Mouse (Mus musculus) lung, embryonic 14.5 days (tissue): ENCODE results near the gene Zfr2. TPM values are rescaled to one million over a fixed set of nuclear protein-coding genes. Genes with fewer than 3 reads are reported as not detected.

Experiments
- ATAC-seq: fragments of 200-750 bp; cut with Nextera tagmentation; 2 replicates; pipeline ENCODE4 v1.8.0; 2017; ENCODE audit warnings: mild to moderate bottlenecking, moderate TSS enrichment, moderate library complexity; ENCODE audit not compliant: insufficient read depth
- DNase-seq: peaks from one replicate; pipeline ENCODE4 v3.0.0-alpha.2; 2015
- H3K27ac ChIP-seq: fragments of 300-500 bp; sonication (generic); 2 replicates; pipeline ENCODE4 v1.5.1; 2014; ENCODE audit warnings: low read depth, mild to moderate bottlenecking, moderate library complexity
- H3K27me3 ChIP-seq: fragments of 300-500 bp; sonication (generic); 2 replicates; pipeline ENCODE4 v1.6.1; 2014; ENCODE audit warnings: low read length, control low read depth; ENCODE audit not compliant: insufficient read depth
- H3K36me3 ChIP-seq: fragments of 300-500 bp; sonication (generic); 2 replicates; pipeline ENCODE4 v1.6.1; 2014; ENCODE audit warnings: control low read depth; ENCODE audit not compliant: insufficient read depth
- H3K4me1 ChIP-seq: fragments of 300-500 bp; sonication (generic); 2 replicates; pipeline ENCODE4 v1.6.1; 2014; ENCODE audit warnings: antibody characterized with exemption, control low read depth; ENCODE audit not compliant: insufficient read depth
- H3K4me2 ChIP-seq: fragments of 300-500 bp; sonication (generic); 2 replicates; pipeline ENCODE4 v1.6.1; 2014; ENCODE audit warnings: mild to moderate bottlenecking
- H3K4me3 ChIP-seq: fragments of 300-500 bp; sonication (generic); 2 replicates; pipeline ENCODE4 v1.5.1; 2014; ENCODE audit warnings: low read depth, low read length
- H3K9ac ChIP-seq: fragments of 300-500 bp; sonication (generic); 2 replicates; pipeline ENCODE4 v1.6.1; 2014
- H3K9me3 ChIP-seq: fragments of 300-500 bp; sonication (generic); 2 replicates; pipeline ENCODE4 v1.6.1; 2016; ENCODE audit warnings: low read depth, low read length, control low read depth
- CTCF ChIP-seq: IDR thresholded peaks from 2 replicates; pipeline ENCODE4 v1.5.1; 2016; ENCODE audit warnings: antibody characterized with exemption, low read depth
- whole genome bisulfite sequencing: fragments of 180-500 bp; shearing (Covaris S2); extraction: QIAGEN DNeasy Blood & Tissue Kit; methylation state at CpG from one replicate; pipeline ENCODE4 v1.1.7; 2014; 5-methylcytosine and 5-hydroxymethylcytosine counted together
- polyA plus RNA-seq: library from polyadenylated mRNA; unstranded; fragments of >200 nt; fragmentation: Nextera tagmentation; extraction: Ambion mirVana; gene quantifications from 2 replicates; pipeline ENCODE4 v1.2.1, GENCODE M21; 2014

Gene Zfr2
- polyA plus RNA-seq, 1 experiment from 2014 or later, result 3.4 TPM

DNA sequence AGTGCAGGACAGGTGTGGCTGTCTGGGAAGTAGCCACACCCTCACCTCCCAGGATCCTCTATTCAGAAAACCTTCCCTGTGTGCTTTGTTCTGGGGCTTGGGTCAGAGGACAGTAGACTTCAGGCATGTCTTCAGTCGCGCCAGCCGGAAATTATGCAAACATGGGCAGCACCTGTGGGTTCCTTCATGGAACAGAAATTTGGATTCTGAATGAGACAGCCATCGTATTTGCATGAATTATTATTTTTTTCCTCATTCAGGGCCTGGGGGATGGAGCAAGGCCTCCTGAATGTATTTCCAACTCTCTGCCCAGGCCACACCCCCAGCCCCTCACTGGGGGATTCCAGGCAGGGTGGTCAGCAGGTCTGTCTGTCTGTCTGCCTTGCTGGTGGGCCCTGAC is 28.1 kb downstream of the Zfr2 start:
- Histone ChIP-seq H3K4me1 (peaks cover 11% of the 10 kb centered on the region), H3K27ac (no peak overlapping the region), H3K4me3 (no peak overlapping the region), H3K9ac (no peak overlapping the region), H3K36me3 (peaks cover 34% of the 10 kb centered on the region), H3K9me3 (no peaks in the 10 kb centered on the region), H3K27me3 (peaks cover 43% of the 10 kb centered on the region), H3K4me2 (no peak overlapping the region)
- DNase-seq (no peak), ATAC-seq (no peak)
- TF ChIP-seq CTCF, result no peak
- WGBS, result 83% methylated on average over 4 of the region's 4 CpGs

DNA sequence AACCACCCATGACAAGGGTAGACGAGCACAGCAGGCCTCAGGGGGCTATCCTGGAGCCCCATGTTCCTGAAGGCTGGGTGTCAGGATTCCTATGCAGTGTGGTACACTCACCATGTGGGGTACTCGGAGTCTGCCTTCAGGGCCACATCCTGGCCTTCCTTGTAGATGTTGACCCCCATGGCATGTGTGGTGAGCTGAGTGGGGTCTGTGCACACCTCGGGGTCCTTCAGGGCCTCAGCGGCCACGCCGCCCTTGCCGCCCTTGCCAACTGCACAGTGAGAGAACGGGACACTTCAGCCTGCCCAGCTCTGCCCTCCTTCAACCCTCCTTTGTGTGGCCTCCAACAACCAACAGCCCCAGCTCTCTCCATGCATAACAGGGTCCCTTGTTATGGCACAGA is 32.6 kb downstream of the Zfr2 start:
- H3K4me2 ChIP-seq, result peak overlapping the region; percentile 88

DNA sequence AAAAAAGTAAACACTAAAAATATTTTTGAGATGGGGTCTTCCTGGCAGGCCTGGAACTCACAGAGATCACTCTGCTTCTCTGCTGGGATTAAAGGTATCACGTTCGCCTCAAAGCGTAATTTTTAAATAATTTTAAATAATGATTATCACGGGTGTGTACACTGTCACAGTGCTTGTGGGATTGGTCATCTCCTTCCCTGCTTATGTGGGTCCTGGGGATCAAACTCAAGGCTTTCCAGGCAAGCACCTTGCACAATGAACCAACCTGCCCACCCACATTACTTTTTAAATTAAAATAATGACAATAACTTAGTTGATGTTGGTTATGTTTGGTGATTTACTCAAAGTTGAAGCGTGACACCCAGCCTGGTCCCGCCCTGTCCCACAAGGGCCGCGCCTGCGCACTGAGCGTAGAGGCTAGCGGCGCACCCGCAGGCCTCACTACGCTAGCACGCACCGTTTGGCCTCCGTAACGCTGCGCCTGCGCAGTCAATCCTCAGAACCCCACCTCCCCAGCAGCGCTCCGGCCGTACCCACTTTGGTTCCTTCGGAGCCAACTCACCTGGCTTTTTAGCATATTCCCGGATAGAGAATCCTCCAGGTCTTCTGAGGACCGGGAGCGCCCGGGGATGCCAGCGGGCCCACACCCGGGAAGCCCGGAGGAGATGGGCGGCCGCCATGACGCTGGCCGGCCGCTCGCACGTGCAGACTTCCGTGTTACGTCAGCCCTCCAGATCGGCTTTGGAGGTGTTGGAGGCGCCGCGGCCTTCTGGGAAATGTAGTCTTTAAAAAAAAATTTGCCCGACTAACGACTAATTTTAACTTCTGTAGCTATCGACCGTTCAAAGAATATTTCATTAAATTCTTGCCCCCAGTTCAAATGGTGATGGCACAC is 33.5 kb downstream of the Zfr2 start, which contains the start of the genes Mrpl54 and Apba3:
TSS of gene Mrpl54 (minus strand) at position 724 of the 895 bp plus-strand sequence.
TSS of gene Apba3 (plus strand) at position 750 of the 895 bp plus-strand sequence.
- WGBS, result under 1% methylated on average over 48 of the region's 48 CpGs
- H3K36me3 ChIP-seq, result peaks cover 45% of the 10 kb centered on the region
- H3K9me3 ChIP-seq, result no peaks in the 10 kb centered on the region
- peak within 1 kb of the TSS; percentile 88 for H3K4me2 ChIP-seq
- peak within 1 kb of the TSS; percentile 73 for H3K9ac ChIP-seq
- H3K4me3 ChIP-seq, result peak within 1 kb of the TSS; percentile 64
- no peaks in the 10 kb centered on the region for H3K27me3 ChIP-seq
- peaks cover 15% of the 10 kb centered on the region for H3K4me1 ChIP-seq
- peak; percentile 93 for ATAC-seq
- DNase-seq, result peak; percentile 99
- TF ChIP-seq CTCF, result no peak
- H3K27ac ChIP-seq, result peak within 1 kb of the TSS; percentile 85

More for the DNA sequence above, 32.6 kb downstream of the Zfr2 start:
- Histone ChIP-seq H3K4me3 (peak overlapping the region; percentile 64), H3K27me3 (peaks cover under 1% of the 10 kb centered on the region; the same call in 1 of the 2 replicates), H3K9ac (peak overlapping the region; percentile 73), H3K36me3 (peaks cover 36% of the 10 kb centered on the region), H3K4me1 (peaks cover 15% of the 10 kb centered on the region), H3K9me3 (no peaks in the 10 kb centered on the region), H3K27ac (no peak overlapping the region)
- ATAC-seq, result no peak
- no peak for DNase-seq
- WGBS, result 90% methylated on average over 8 of the region's 8 CpGs
- TF ChIP-seq CTCF, result no peak

DNA sequence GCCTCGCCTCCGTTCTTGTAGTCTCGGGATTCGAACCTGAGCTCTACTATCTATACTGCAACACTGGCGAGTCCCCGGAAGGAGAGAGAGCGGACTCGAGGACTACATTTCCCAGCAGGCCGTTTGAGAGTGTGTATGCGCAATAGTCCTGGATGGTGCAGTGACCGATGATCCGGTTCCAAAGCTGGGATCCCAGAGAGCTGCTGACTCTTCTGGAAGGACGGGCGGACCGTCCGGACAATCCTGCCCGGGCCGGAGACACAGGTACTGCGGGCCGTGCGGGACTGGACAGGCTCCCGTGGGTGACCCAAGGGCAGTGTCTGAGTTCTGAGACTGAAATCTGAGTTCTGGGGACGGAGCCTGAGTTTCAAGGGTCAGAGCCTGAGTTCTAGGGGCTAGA is 35.1 kb downstream of the Zfr2 start:
- DNase-seq (peak; percentile 94), ATAC-seq (peak; percentile 56)
- no peaks in the 10 kb centered on the region for H3K9me3 ChIP-seq
- peak overlapping the region; percentile 56 for H3K4me3 ChIP-seq
- peaks cover 52% of the 10 kb centered on the region for H3K36me3 ChIP-seq
- H3K27me3 ChIP-seq, result no peaks in the 10 kb centered on the region
- TF ChIP-seq CTCF, result no peak
- peaks cover 15% of the 10 kb centered on the region for H3K4me1 ChIP-seq
- peak overlapping the region; percentile 4; the same call in 1 of the 2 replicates for H3K27ac ChIP-seq
- H3K4me2 ChIP-seq, result peak overlapping the region; percentile 87
- peak overlapping the region; percentile 69 for H3K9ac ChIP-seq
- 3% methylated on average over 23 of the region's 23 CpGs for WGBS

DNA sequence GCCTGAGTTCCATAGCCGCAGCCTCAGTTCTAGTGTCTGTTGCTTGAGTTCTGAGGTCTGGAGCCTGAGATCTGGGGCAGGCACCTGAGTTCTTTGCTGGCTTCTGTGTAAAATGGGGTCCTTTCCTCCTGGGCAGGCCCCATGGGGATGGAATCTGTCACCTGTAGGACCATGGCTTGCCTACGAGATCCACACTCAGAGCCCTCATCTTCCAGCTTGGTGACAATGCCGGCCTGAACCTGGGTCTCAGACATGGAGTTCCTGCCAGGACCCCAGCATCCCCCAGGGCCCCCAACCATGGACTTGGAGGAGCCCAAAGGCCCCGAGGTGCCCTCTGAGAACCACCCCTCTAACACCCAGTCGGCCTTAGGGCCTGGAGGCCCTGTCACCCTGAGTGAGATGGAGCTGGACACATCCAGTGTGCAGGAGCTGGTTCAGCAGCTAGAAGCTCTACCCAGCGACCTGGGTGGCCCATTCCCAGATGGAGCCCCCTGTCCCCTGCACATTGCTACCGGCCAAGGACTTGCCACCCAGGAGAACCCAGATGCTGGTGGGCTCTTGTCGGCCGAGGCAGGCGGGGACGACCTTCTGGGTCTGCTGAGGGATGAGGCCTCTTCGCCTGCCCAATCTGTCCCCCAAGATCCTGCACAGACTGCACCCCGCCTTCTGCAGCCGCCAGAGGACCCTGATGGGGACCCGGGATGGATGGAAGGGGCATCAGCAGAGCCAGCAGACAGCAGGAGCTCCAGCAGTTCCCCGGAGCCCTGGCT is 35.9 kb downstream of the Zfr2 start:
- no peak for TF ChIP-seq CTCF
- DNase-seq (no peak), ATAC-seq (no peak)
- peaks cover 52% of the 10 kb centered on the region for H3K36me3 ChIP-seq
- peak overlapping the region; percentile 87 for H3K4me2 ChIP-seq
- H3K4me1 ChIP-seq, result peaks cover 15% of the 10 kb centered on the region
- H3K9ac ChIP-seq, result peak overlapping the region; percentile 69
- H3K4me3 ChIP-seq, result peak overlapping the region; percentile 56
- no peaks in the 10 kb centered on the region for H3K27me3 ChIP-seq
- WGBS, result 74% methylated on average over 16 of the region's 16 CpGs
- 0 out of 2 replicates have a peak overlapping the region, but pooled peaks have one; percentile 4 for H3K27ac ChIP-seq
- H3K9me3 ChIP-seq, result no peaks in the 10 kb centered on the region

DNA sequence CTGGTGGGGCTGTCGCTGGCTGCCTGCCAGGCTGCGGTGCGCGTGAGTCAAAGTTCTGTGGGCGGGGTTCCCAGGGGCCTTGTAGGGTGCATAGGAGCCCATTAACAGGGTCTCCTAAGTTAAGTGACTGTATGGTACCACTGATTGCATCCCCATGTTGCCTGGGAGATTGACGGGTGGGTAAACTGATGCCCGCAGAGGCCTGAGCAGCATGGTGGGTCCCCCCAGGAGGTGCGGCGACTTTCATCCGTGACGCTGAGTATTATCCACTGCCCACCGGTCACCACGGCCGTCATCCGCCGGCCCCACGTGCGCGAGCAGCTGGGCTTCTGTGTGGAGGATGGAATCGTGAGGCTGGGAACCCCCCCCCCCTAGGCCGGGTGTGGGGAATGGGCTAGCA is 39.4 kb downstream of the Zfr2 start:
- Histone ChIP-seq H3K36me3 (peaks cover 42% of the 10 kb centered on the region), H3K4me1 (peaks cover 7% of the 10 kb centered on the region; the same call in 1 of the 2 replicates), H3K4me3 (no peak overlapping the region), H3K9me3 (no peaks in the 10 kb centered on the region), H3K4me2 (no peak overlapping the region), H3K27me3 (no peaks in the 10 kb centered on the region), H3K9ac (no peak overlapping the region), H3K27ac (no peak overlapping the region)
- DNase-seq, result no peak
- ATAC-seq, result no peak
- 93% methylated on average over 21 of the region's 21 CpGs for WGBS
- no peak for TF ChIP-seq CTCF
